Mouse (Mus musculus): ENCODE data around the gene Elf2. TPM values are rescaled to one million over a fixed set of nuclear protein-coding genes. Genes with fewer than 3 reads are reported as not detected.

The Elf2 gene
- polyA plus RNA-seq, 2 experiments, result 14.7 to 20.7 TPM

- TF ChIP-seq EP300 (IDR thresholded peaks at IDR 0.05; ENCODE audit: low read depth) (no peak), CTCF (IDR thresholded peaks at IDR 0.05; ENCODE audit: low read depth) (no peak)
- 70% methylated on average over 5 of the region's 5 CpGs for WGBS (ENCODE audit: insufficient replicate concordance)
- H3K9me3 ChIP-seq (ENCODE audit: control insufficient read depth, low read length), result no peaks in the 10 kb centered on the region
- no peaks in the 10 kb centered on the region for H3K27me3 ChIP-seq (ENCODE audit: control insufficient read depth, insufficient read depth, low read length)
- peaks cover 0 to 3% of the 10 kb centered on the region in 2 experiments; a peak in 2 of 4 replicates for H3K4me1 ChIP-seq (replicated peaks; ENCODE audit: control insufficient read depth in 2 of 2, insufficient read depth in 2 of 2, low read length in 1 of 2)
- peaks cover 14% of the 10 kb centered on the region for H3K36me3 ChIP-seq (replicated peaks; ENCODE audit: control insufficient read depth, insufficient read depth, low read depth)
- H3K9ac ChIP-seq (replicated peaks), result no peak overlapping the region
- ATAC-seq (ENCODE audit: insufficient read depth) (no peak), DNase-seq (ENCODE audit: low read depth in 3 of 3, low spot score in 3 of 3) (no peak)
- no peak overlapping the region for H3K4me2 ChIP-seq (ENCODE audit: low read depth)
- no peak overlapping the region for H3K27ac ChIP-seq
- H3K4me3 ChIP-seq (ENCODE audit: insufficient read depth in 1 of 2, low read depth in 2 of 2, low read length in 2 of 2), result no peak overlapping the region
Measured at GRCm38 (mm10) chr3:51327817-51328216, 12.6 kb downstream of the Elf2 start.

DNA sequence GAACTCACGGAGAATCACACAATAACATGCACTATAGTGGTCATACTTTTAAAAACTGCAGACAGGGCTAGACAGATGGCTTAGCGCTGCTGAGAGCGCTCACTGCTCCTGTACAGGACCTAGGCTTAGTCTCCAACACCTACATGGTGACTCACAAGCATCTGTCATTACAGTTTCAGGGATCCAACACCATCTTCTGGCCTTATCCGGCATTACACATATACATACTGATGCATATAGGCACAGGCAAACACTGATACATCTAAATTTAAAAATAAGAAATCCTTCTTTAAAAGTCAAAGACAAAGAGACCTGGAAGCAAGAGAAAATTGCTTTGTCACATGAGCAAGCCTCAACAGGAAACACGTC lies 13.1 kb downstream of the Elf2 start:
- Histone ChIP-seq H3K36me3 (replicated peaks; ENCODE audit: control insufficient read depth, insufficient read depth, low read depth) (peaks cover 15% of the 10 kb centered on the region), H3K27ac (no peak overlapping the region)
- DNase-seq (ENCODE audit: low read depth in 3 of 3, low spot score in 3 of 3), result no peak

DNA sequence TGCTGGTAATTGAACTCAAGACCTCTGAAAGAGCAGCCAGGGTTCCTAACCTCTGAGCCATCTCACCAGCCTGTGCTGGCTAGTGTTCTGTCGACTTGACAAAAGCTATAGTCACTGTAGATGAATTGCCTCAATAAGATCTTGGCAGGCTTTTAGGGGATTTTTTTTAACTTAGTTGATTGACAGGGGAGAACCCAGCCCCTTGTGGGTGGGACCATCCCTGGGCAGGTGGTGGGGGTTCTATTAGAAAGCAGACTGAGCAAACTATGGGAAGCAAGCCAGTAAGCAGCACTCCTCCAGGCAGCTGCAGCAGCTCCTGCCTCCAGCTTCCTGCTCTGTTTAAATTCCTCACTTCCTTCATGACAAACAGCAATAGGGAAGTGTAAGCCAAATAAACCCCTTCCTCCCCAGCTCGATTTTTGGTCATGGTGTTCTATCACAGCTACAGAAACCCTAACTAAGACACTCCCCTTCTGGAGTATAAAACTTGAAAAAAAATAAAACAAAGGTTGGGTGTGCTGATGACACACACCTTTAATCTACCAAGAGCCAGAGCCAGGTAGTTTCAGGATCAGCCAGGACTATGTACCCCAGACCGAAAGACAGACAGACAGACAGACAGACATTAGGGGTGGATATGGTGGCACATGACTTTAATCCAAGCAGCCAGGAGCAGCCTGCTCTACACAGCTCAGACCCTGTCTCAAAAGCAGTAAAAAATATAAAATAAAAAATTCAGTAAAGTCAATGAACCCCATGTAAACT lies 13.6 kb downstream of the Elf2 start:
- peaks cover 21% of the 10 kb centered on the region for H3K36me3 ChIP-seq (replicated peaks; ENCODE audit: control insufficient read depth, insufficient read depth, low read depth)
- no peak overlapping the region for H3K27ac ChIP-seq
- WGBS (ENCODE audit: insufficient replicate concordance), result 55% methylated on average over 3 of the region's 3 CpGs
- H3K4me3 ChIP-seq (ENCODE audit: insufficient read depth in 1 of 2, low read depth in 2 of 2, low read length in 2 of 2), result no peak overlapping the region
- H3K27me3 ChIP-seq (ENCODE audit: control insufficient read depth, insufficient read depth, low read length), result no peaks in the 10 kb centered on the region
- H3K4me2 ChIP-seq (ENCODE audit: low read depth), result no peak overlapping the region
- no peak overlapping the region for H3K9ac ChIP-seq (replicated peaks)
- H3K9me3 ChIP-seq (ENCODE audit: control insufficient read depth, low read length), result no peaks in the 10 kb centered on the region
- H3K4me1 ChIP-seq (replicated peaks; ENCODE audit: control insufficient read depth in 2 of 2, insufficient read depth in 2 of 2, low read length in 1 of 2), result peaks cover 0 to 3% of the 10 kb centered on the region in 2 experiments; a peak in 2 of 4 replicates
- DNase-seq (ENCODE audit: low read depth in 3 of 3, low spot score in 3 of 3) (no peak), ATAC-seq (ENCODE audit: insufficient read depth) (no peak)
- TF ChIP-seq CTCF (IDR thresholded peaks at IDR 0.05; ENCODE audit: low read depth), result no peak
- no peak for TF ChIP-seq EP300 (IDR thresholded peaks at IDR 0.05; ENCODE audit: low read depth)

More for the DNA sequence above, 13.1 kb downstream of the Elf2 start:
- H3K9ac ChIP-seq (replicated peaks), result no peak overlapping the region
- no peaks in the 10 kb centered on the region for H3K27me3 ChIP-seq (ENCODE audit: control insufficient read depth, insufficient read depth, low read length)
- no peaks in the 10 kb centered on the region for H3K9me3 ChIP-seq (ENCODE audit: control insufficient read depth, low read length)
- TF ChIP-seq EP300 (IDR thresholded peaks at IDR 0.05; ENCODE audit: low read depth) (no peak), CTCF (IDR thresholded peaks at IDR 0.05; ENCODE audit: low read depth) (0 out of 2 replicates have a peak, but pooled peaks have one; percentile 20)
- H3K4me1 ChIP-seq (replicated peaks; ENCODE audit: control insufficient read depth in 2 of 2, insufficient read depth in 2 of 2, low read length in 1 of 2), result peaks cover 0 to 3% of the 10 kb centered on the region in 2 experiments; a peak in 2 of 4 replicates
- H3K4me3 ChIP-seq (ENCODE audit: insufficient read depth in 1 of 2, low read depth in 2 of 2, low read length in 2 of 2), result no peak overlapping the region
- 86% methylated on average over 5 of the region's 5 CpGs for WGBS (ENCODE audit: insufficient replicate concordance)
- no peak for ATAC-seq (ENCODE audit: insufficient read depth)
- no peak overlapping the region for H3K4me2 ChIP-seq (ENCODE audit: low read depth)

DNA sequence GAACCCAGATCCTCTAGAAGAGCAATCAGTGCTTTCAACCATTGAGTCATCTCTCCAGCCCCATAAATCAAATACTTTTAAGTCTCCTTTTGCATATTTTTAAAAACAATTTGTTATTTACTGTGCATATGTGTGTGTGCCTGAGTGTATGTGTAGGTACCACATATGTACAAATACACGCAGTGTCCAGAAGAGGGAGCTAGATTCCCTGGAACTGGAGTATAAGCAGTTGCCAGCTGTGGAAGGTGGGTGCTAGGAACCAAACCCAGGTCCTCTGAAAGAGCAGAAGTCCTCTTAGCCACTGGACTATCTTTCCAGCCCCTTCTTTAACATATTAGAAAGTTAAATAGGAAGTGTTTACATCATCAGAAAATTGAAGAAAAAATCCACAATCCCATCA lies 15.0 kb downstream of the Elf2 start:
- no peaks in the 10 kb centered on the region for H3K27me3 ChIP-seq (ENCODE audit: control insufficient read depth, insufficient read depth, low read length)
- H3K36me3 ChIP-seq (replicated peaks; ENCODE audit: control insufficient read depth, insufficient read depth, low read depth), result peaks cover 29% of the 10 kb centered on the region
- H3K27ac ChIP-seq, result no peak overlapping the region
- peaks cover 0 to 3% of the 10 kb centered on the region in 2 experiments; a peak in 2 of 4 replicates for H3K4me1 ChIP-seq (replicated peaks; ENCODE audit: control insufficient read depth in 2 of 2, insufficient read depth in 2 of 2, low read length in 1 of 2)
- H3K9ac ChIP-seq (replicated peaks), result no peak overlapping the region
- no peaks in the 10 kb centered on the region for H3K9me3 ChIP-seq (ENCODE audit: control insufficient read depth, low read length)
- ATAC-seq (ENCODE audit: insufficient read depth) (no peak), DNase-seq (ENCODE audit: low read depth in 3 of 3, low spot score in 3 of 3) (no peak)
- TF ChIP-seq EP300 (IDR thresholded peaks at IDR 0.05; ENCODE audit: low read depth) (no peak), CTCF (IDR thresholded peaks at IDR 0.05; ENCODE audit: low read depth) (peak; percentile 31)
- H3K4me3 ChIP-seq (ENCODE audit: insufficient read depth in 1 of 2, low read depth in 2 of 2, low read length in 2 of 2), result no peak overlapping the region
- H3K4me2 ChIP-seq (ENCODE audit: low read depth), result no peak overlapping the region
- WGBS (ENCODE audit: insufficient replicate concordance), result 85% methylated on average over 1 of the region's 1 CpGs

- no peak for TF ChIP-seq EP300 (IDR thresholded peaks at IDR 0.05; ENCODE audit: low read depth)
- TF ChIP-seq CTCF (IDR thresholded peaks at IDR 0.05; ENCODE audit: low read depth), result no peak
- WGBS (ENCODE audit: insufficient replicate concordance), result 90% methylated on average over 14 of the region's 14 CpGs
- H3K27ac ChIP-seq, result no peak overlapping the region
- no peaks in the 10 kb centered on the region for H3K9me3 ChIP-seq (ENCODE audit: control insufficient read depth, low read length)
- no peak overlapping the region for H3K4me3 ChIP-seq (ENCODE audit: insufficient read depth in 1 of 2, low read depth in 2 of 2, low read length in 2 of 2)
- DNase-seq (ENCODE audit: low read depth in 3 of 3, low spot score in 3 of 3) (no peak), ATAC-seq (ENCODE audit: insufficient read depth) (no peak)
- peaks cover 45% of the 10 kb centered on the region for H3K36me3 ChIP-seq (replicated peaks; ENCODE audit: control insufficient read depth, insufficient read depth, low read depth)
- H3K4me2 ChIP-seq (ENCODE audit: low read depth), result no peak overlapping the region
- H3K9ac ChIP-seq (replicated peaks), result no peak overlapping the region
- no peaks in the 10 kb centered on the region for H3K27me3 ChIP-seq (ENCODE audit: control insufficient read depth, insufficient read depth, low read length)
- H3K4me1 ChIP-seq (replicated peaks; ENCODE audit: control insufficient read depth in 2 of 2, insufficient read depth in 2 of 2, low read length in 1 of 2), result no peaks in the 10 kb centered on the region; a peak in 1 of 4 replicates
Measured at GRCm38 (mm10) chr3:51323006-51323405, 17.5 kb downstream of the Elf2 start.
